Mouse (Mus musculus) embryonic facial prominence, embryonic 12.5 days (tissue): ENCODE measurements around the gene Catsper4. TPM values are rescaled to one million over a fixed set of nuclear protein-coding genes. Genes with fewer than 3 reads are reported as not detected.

Source experiments
- ATAC-seq: fragments of 200-750 bp; cut with Nextera tagmentation; 2 replicates; pipeline ENCODE4 v1.8.0; 2017; ENCODE audit not compliant: insufficient number of reproducible peaks, insufficient read depth, low FRiP score, low TSS enrichment
- H3K27ac ChIP-seq: fragments of 300-500 bp; sonication (generic); 2 replicates; pipeline ENCODE4 v1.5.1; 2016; ENCODE audit warnings: mild to moderate bottlenecking
- H3K27me3 ChIP-seq: fragments of 300-500 bp; sonication (generic); 2 replicates; pipeline ENCODE4 v1.6.1; 2016; ENCODE audit warnings: mild to moderate bottlenecking, moderate library complexity
- H3K36me3 ChIP-seq: fragments of 300-500 bp; sonication (generic); 2 replicates; pipeline ENCODE4 v1.6.1; 2016; ENCODE audit warnings: mild to moderate bottlenecking
- H3K4me1 ChIP-seq: fragments of 300-500 bp; sonication (generic); 2 replicates; pipeline ENCODE4 v1.6.1; 2016
- H3K4me2 ChIP-seq: fragments of 300-500 bp; sonication (generic); replicated peaks from 2 replicates; pipeline ENCODE4 v1.6.1; 2016; ENCODE audit warnings: mild to moderate bottlenecking, moderate library complexity
- H3K4me3 ChIP-seq: fragments of 300-500 bp; sonication (generic); 2 replicates; pipeline ENCODE4 v1.5.1; 2016; ENCODE audit warnings: mild to moderate bottlenecking
- H3K9ac ChIP-seq: fragments of 300-500 bp; sonication (generic); 2 replicates; pipeline ENCODE4 v1.6.1; 2016; ENCODE audit warnings: mild to moderate bottlenecking, moderate library complexity
- H3K9me3 ChIP-seq: fragments of 300-500 bp; sonication (generic); 2 replicates; pipeline ENCODE4 v1.6.1; 2016; ENCODE audit warnings: mild to moderate bottlenecking, moderate library complexity
- WGBS: fragments of 180-500 bp; shearing (Covaris S2); methylation state at CpG from one replicate; pipeline ENCODE4 v1.1.7; 2016; 5-methylcytosine and 5-hydroxymethylcytosine counted together
- polyA plus RNA-seq: library from polyadenylated mRNA; unstranded; fragments of >200 nt; fragmentation: Nextera tagmentation; extraction: Ambion mirVana; gene quantifications from 2 replicates; pipeline ENCODE4 v1.2.1, GENCODE M21; 2016

The Catsper4 gene
- polyA plus RNA-seq, 1 experiment from 2014 or later, result not detected

GRCm38 (mm10) chr4:134206488-134207053 lies 20.6 kb downstream of the Catsper4 start:
- H3K27ac ChIP-seq, result no peak overlapping the region
- 40% methylated on average over 6 of the region's 6 CpGs for WGBS
- H3K4me1 ChIP-seq, result peaks cover 6% of the 10 kb centered on the region; the same call in 1 of the 2 replicates
- H3K4me3 ChIP-seq, result no peak overlapping the region
- 0 out of 2 replicates have a peak, but pooled peaks cover 7% of the 10 kb centered on the region for H3K27me3 ChIP-seq
- no peak overlapping the region for H3K9ac ChIP-seq
- no peaks in the 10 kb centered on the region for H3K36me3 ChIP-seq
- H3K9me3 ChIP-seq, result no peaks in the 10 kb centered on the region
- no peak overlapping the region for H3K4me2 ChIP-seq
- no peak for ATAC-seq

GRCm38 (mm10) chr4:134203340-134203896 lies 23.8 kb downstream of the Catsper4 start:
- WGBS, result 78% methylated on average over 17 of the region's 17 CpGs
- Histone ChIP-seq H3K9ac (no peak overlapping the region), H3K4me2 (no peak overlapping the region), H3K4me1 (peaks cover 6% of the 10 kb centered on the region; the same call in 1 of the 2 replicates), H3K27ac (no peak overlapping the region), H3K4me3 (no peak overlapping the region), H3K27me3 (0 out of 2 replicates have a peak, but pooled peaks cover under 1% of the 10 kb centered on the region), H3K9me3 (no peaks in the 10 kb centered on the region), H3K36me3 (no peaks in the 10 kb centered on the region)
- no peak for ATAC-seq

- H3K4me1 ChIP-seq, result peaks cover 6% of the 10 kb centered on the region; the same call in 1 of the 2 replicates
- H3K27ac ChIP-seq, result no peak within 1 kb of the TSS
- WGBS, result 92% methylated on average over 4 of the region's 4 CpGs
- H3K36me3 ChIP-seq, result no peaks in the 10 kb centered on the region
- no peak within 1 kb of the TSS for H3K4me3 ChIP-seq
- ATAC-seq, result no peak
- no peaks in the 10 kb centered on the region for H3K27me3 ChIP-seq
- no peak within 1 kb of the TSS for H3K9ac ChIP-seq
- H3K4me2 ChIP-seq, result no peak within 1 kb of the TSS
- no peaks in the 10 kb centered on the region for H3K9me3 ChIP-seq
These were observed 24.3 kb downstream of the Catsper4 start, which contains the start of gene Gm7534 for GRCm38 (mm10) chr4:134202904-134203303. TSS of gene Gm7534 (minus strand) at chr4:134203004.

GRCm38 (mm10) chr4:134199371-134199770 lies 27.8 kb downstream of the Catsper4 start:
- no peaks in the 10 kb centered on the region for H3K36me3 ChIP-seq
- H3K27ac ChIP-seq, result no peak overlapping the region
- no peak for ATAC-seq
- H3K27me3 ChIP-seq, result no peaks in the 10 kb centered on the region
- WGBS, result 66% methylated on average over 2 of the region's 2 CpGs
- H3K4me2 ChIP-seq, result no peak overlapping the region
- no peak overlapping the region for H3K4me3 ChIP-seq
- no peaks in the 10 kb centered on the region for H3K9me3 ChIP-seq
- H3K4me1 ChIP-seq, result no peaks in the 10 kb centered on the region
- H3K9ac ChIP-seq, result no peak overlapping the region

GRCm38 (mm10) chr4:134186268-134186667 lies 40.9 kb downstream of the Catsper4 start:
- H3K27ac ChIP-seq, result peak overlapping the region; percentile 80
- under 1% methylated on average over 22 of the region's 22 CpGs for WGBS
- H3K27me3 ChIP-seq, result no peaks in the 10 kb centered on the region
- H3K4me1 ChIP-seq, result peaks cover 7% of the 10 kb centered on the region
- peak overlapping the region; percentile 83 for H3K4me3 ChIP-seq
- H3K9me3 ChIP-seq, result no peaks in the 10 kb centered on the region
- no peak for ATAC-seq
- H3K36me3 ChIP-seq, result no peaks in the 10 kb centered on the region
- H3K4me2 ChIP-seq, result peak overlapping the region; percentile 95
- H3K9ac ChIP-seq, result peak overlapping the region; percentile 89

- H3K27ac ChIP-seq, result no peak overlapping the region
- peak overlapping the region; percentile 89 for H3K9ac ChIP-seq
- no peaks in the 10 kb centered on the region for H3K9me3 ChIP-seq
- no peaks in the 10 kb centered on the region for H3K36me3 ChIP-seq
- peak overlapping the region; percentile 83; the same call in 1 of the 2 replicates for H3K4me3 ChIP-seq
- H3K27me3 ChIP-seq, result no peaks in the 10 kb centered on the region
- H3K4me2 ChIP-seq, result peak overlapping the region; percentile 95
- H3K4me1 ChIP-seq, result peaks cover 7% of the 10 kb centered on the region
- WGBS, result 81% methylated on average over 3 of the region's 3 CpGs
- ATAC-seq, result no peak
These were observed 41.6 kb downstream of the Catsper4 start for GRCm38 (mm10) chr4:134185569-134185968.

- H3K9ac ChIP-seq, result no peak overlapping the region
- WGBS, result 87% methylated on average over 3 of the region's 3 CpGs
- no peak for ATAC-seq
- no peak overlapping the region for H3K4me2 ChIP-seq
- H3K4me3 ChIP-seq, result no peak overlapping the region
- H3K27me3 ChIP-seq, result no peaks in the 10 kb centered on the region
- no peaks in the 10 kb centered on the region for H3K9me3 ChIP-seq
- peaks cover 7% of the 10 kb centered on the region for H3K4me1 ChIP-seq
- H3K27ac ChIP-seq, result no peak overlapping the region
- H3K36me3 ChIP-seq, result no peaks in the 10 kb centered on the region
These were observed 43.5 kb downstream of the Catsper4 start for GRCm38 (mm10) chr4:134183711-134184110.

GRCm38 (mm10) chr4:134181825-134182224 lies 45.4 kb downstream of the Catsper4 start:
- Histone ChIP-seq H3K4me2 (no peak overlapping the region), H3K9me3 (no peaks in the 10 kb centered on the region), H3K27ac (no peak overlapping the region), H3K9ac (no peak overlapping the region), H3K36me3 (no peaks in the 10 kb centered on the region), H3K4me1 (peaks cover 7% of the 10 kb centered on the region), H3K4me3 (no peak overlapping the region), H3K27me3 (no peaks in the 10 kb centered on the region)
- ATAC-seq, result no peak

GRCm38 (mm10) chr4:134181112-134181511 lies 46.1 kb downstream of the Catsper4 start:
- Histone ChIP-seq H3K27ac (no peak overlapping the region), H3K9ac (no peak overlapping the region), H3K36me3 (no peaks in the 10 kb centered on the region), H3K4me3 (no peak overlapping the region), H3K4me1 (peaks cover 7% of the 10 kb centered on the region), H3K4me2 (no peak overlapping the region), H3K27me3 (no peaks in the 10 kb centered on the region), H3K9me3 (no peaks in the 10 kb centered on the region)
- 0 out of 2 replicates have a peak, but pooled peaks have one; percentile 56 for ATAC-seq
- 100% methylated on average over 1 of the region's 1 CpGs for WGBS

- Histone ChIP-seq H3K4me3 (no peak overlapping the region), H3K27ac (no peak overlapping the region), H3K9me3 (no peaks in the 10 kb centered on the region), H3K9ac (no peak overlapping the region), H3K4me1 (no peaks in the 10 kb centered on the region), H3K27me3 (no peaks in the 10 kb centered on the region), H3K36me3 (no peaks in the 10 kb centered on the region), H3K4me2 (no peak overlapping the region)
- no peak for ATAC-seq
- WGBS, result 91% methylated on average over 3 of the region's 3 CpGs
These were observed 54.8 kb downstream of the Catsper4 start for GRCm38 (mm10) chr4:134172391-134172790.

GRCm38 (mm10) chr4:134166906-134167305 lies 60.3 kb downstream of the Catsper4 start:
- no peak overlapping the region for H3K4me2 ChIP-seq
- no peaks in the 10 kb centered on the region for H3K4me1 ChIP-seq
- no peaks in the 10 kb centered on the region for H3K9me3 ChIP-seq
- no peak overlapping the region for H3K9ac ChIP-seq
- H3K27me3 ChIP-seq, result no peaks in the 10 kb centered on the region
- peaks cover 6% of the 10 kb centered on the region; the same call in 1 of the 2 replicates for H3K36me3 ChIP-seq
- 87% methylated on average over 3 of the region's 3 CpGs for WGBS
- no peak overlapping the region for H3K27ac ChIP-seq
- ATAC-seq, result no peak
- H3K4me3 ChIP-seq, result no peak overlapping the region
